Mouse (Mus musculus) liver, embryonic 15.5 days (tissue): Measurements from ENCODE around the gene Igtp. TPM values are rescaled to one million over a fixed set of nuclear protein-coding genes. Genes with fewer than 3 reads are reported as not detected.
"Not testable (repeated sequence)": the region's sequence is repeated elsewhere in the genome, so short reads cannot be mapped to it uniquely, and the experiment has no call there.

ENCODE experiments used
- ATAC-seq: fragments of 200-750 bp; cut with Nextera tagmentation; 2 replicates; pipeline ENCODE4 v1.8.0; 2017; ENCODE audit warnings: moderate number of reproducible peaks, mild to moderate bottlenecking, moderate library complexity; ENCODE audit not compliant: insufficient read depth
- H3K27ac ChIP-seq: fragments of 300-500 bp; sonication (generic); replicated peaks from 2 replicates; pipeline ENCODE4 v1.5.1; 2015; ENCODE audit warnings: mild to moderate bottlenecking, inconsistent platforms
- H3K27me3 ChIP-seq: fragments of 300-500 bp; sonication (generic); 2 replicates; pipeline ENCODE4 v1.6.1; 2015; ENCODE audit warnings: mild to moderate bottlenecking, inconsistent platforms
- H3K36me3 ChIP-seq: fragments of 300-500 bp; sonication (generic); replicated peaks from 2 replicates; pipeline ENCODE4 v1.6.1; 2015; ENCODE audit warnings: moderate library complexity, mild to moderate bottlenecking, inconsistent platforms
- H3K4me1 ChIP-seq: fragments of 300-500 bp; sonication (generic); replicated peaks from 2 replicates; pipeline ENCODE4 v1.6.1; 2015; ENCODE audit warnings: inconsistent platforms
- H3K4me2 ChIP-seq: fragments of 300-500 bp; sonication (generic); 2 replicates; pipeline ENCODE4 v1.6.1; 2015; ENCODE audit warnings: moderate library complexity, mild to moderate bottlenecking, inconsistent platforms
- H3K4me3 ChIP-seq: fragments of 300-500 bp; sonication (generic); replicated peaks from 2 replicates; pipeline ENCODE4 v1.5.1; 2015; ENCODE audit warnings: mild to moderate bottlenecking, inconsistent platforms
- H3K9ac ChIP-seq: fragments of 300-500 bp; sonication (generic); 2 replicates; pipeline ENCODE4 v1.6.1; 2015; ENCODE audit warnings: moderate library complexity, mild to moderate bottlenecking, inconsistent platforms
- H3K9me3 ChIP-seq: fragments of 300-500 bp; sonication (generic); replicated peaks from 2 replicates; pipeline ENCODE4 v1.6.1; 2016; ENCODE audit warnings: inconsistent platforms
- WGBS: fragments of 180-500 bp; shearing (Covaris S2); methylation state at CpG from one replicate; pipeline ENCODE4 v1.1.7; 2015; ENCODE audit warnings: mixed read lengths; ENCODE audit not compliant: insufficient replicate concordance; 5-methylcytosine and 5-hydroxymethylcytosine counted together
- polyA plus RNA-seq: library from polyadenylated mRNA; unstranded; fragments of >200 nt; fragmentation: Nextera tagmentation; extraction: Ambion mirVana; gene quantifications from 2 replicates; pipeline ENCODE4 v1.2.1, GENCODE M21; 2015

The Igtp gene
- polyA plus RNA-seq, 1 experiment from 2014 or later, result 11.2 TPM

- Histone ChIP-seq H3K27ac (peak overlapping the region; percentile 87; the same call in 1 of the 2 replicates), H3K4me3 (peak overlapping the region; percentile 79), H3K36me3 (no peaks in the 10 kb centered on the region), H3K9ac (peak overlapping the region; percentile 79; the same call in 1 of the 2 replicates), H3K4me2 (peak overlapping the region; percentile 78), H3K27me3 (no peaks in the 10 kb centered on the region), H3K4me1 (peaks cover 72% of the 10 kb centered on the region), H3K9me3 (no peaks in the 10 kb centered on the region)
- WGBS, result 36% methylated on average over 7 of the region's 7 CpGs
- no peak for ATAC-seq
Measured at GRCm38 (mm10) chr11:58213673-58214342, 14.5 kb downstream of the Igtp start.

GRCm38 (mm10) chr11:58214391-58215048 lies 15.2 kb downstream of the Igtp start:
- no peaks in the 10 kb centered on the region for H3K27me3 ChIP-seq
- peak; percentile 94 for ATAC-seq
- H3K9ac ChIP-seq, result peak overlapping the region; percentile 79
- WGBS, result 13% methylated on average over 17 of the region's 17 CpGs
- peaks cover 78% of the 10 kb centered on the region for H3K4me1 ChIP-seq
- H3K27ac ChIP-seq, result peak overlapping the region; percentile 87
- H3K36me3 ChIP-seq, result 0 out of 2 replicates have a peak, but pooled peaks cover 3% of the 10 kb centered on the region
- H3K9me3 ChIP-seq, result no peaks in the 10 kb centered on the region
- peak overlapping the region; percentile 79 for H3K4me3 ChIP-seq
- peak overlapping the region; percentile 78 for H3K4me2 ChIP-seq

GRCm38 (mm10) chr11:58215049-58215430 lies 15.7 kb downstream of the Igtp start:
- H3K36me3 ChIP-seq, ATAC-seq, H3K9me3 ChIP-seq, H3K27me3 ChIP-seq: not testable (repeated sequence)
- H3K27ac ChIP-seq, result peak overlapping the region; percentile 87
- 4% methylated on average over 3 of the region's 3 CpGs for WGBS
- peak overlapping the region; percentile 78 for H3K4me2 ChIP-seq
- H3K4me3 ChIP-seq, result peak overlapping the region; percentile 79
- peak overlapping the region; percentile 51; the same call in 1 of the 2 replicates for H3K9ac ChIP-seq
- peaks cover 78% of the 10 kb centered on the region for H3K4me1 ChIP-seq

GRCm38 (mm10) chr11:58215814-58216213 lies 16.5 kb downstream of the Igtp start:
- Histone ChIP-seq H3K36me3 (0 out of 2 replicates have a peak, but pooled peaks cover 3% of the 10 kb centered on the region), H3K9me3 (no peaks in the 10 kb centered on the region), H3K4me1 (peaks cover 70% of the 10 kb centered on the region), H3K9ac (peak overlapping the region; percentile 16; the same call in 1 of the 2 replicates), H3K27me3 (no peaks in the 10 kb centered on the region), H3K27ac (0 out of 2 replicates have a peak overlapping the region, but pooled peaks have one; percentile 2), H3K4me3 (peak overlapping the region; percentile 79), H3K4me2 (peak overlapping the region; percentile 78)
- WGBS, result 64% methylated on average over 5 of the region's 5 CpGs
- no peak for ATAC-seq

- Histone ChIP-seq H3K27ac (no peak overlapping the region), H3K9ac (no peak overlapping the region), H3K27me3 (no peaks in the 10 kb centered on the region), H3K4me1 (peaks cover 60% of the 10 kb centered on the region), H3K9me3 (no peaks in the 10 kb centered on the region), H3K36me3 (0 out of 2 replicates have a peak, but pooled peaks cover 3% of the 10 kb centered on the region), H3K4me2 (no peak overlapping the region; the same call in 1 of the 2 replicates), H3K4me3 (no peak overlapping the region)
- 65% methylated on average over 6 of the region's 6 CpGs for WGBS
- ATAC-seq, result no peak
Measured at GRCm38 (mm10) chr11:58216823-58217222, 17.5 kb downstream of the Igtp start.

GRCm38 (mm10) chr11:58223751-58224150 lies 24.4 kb downstream of the Igtp start:
- Histone ChIP-seq H3K36me3 (0 out of 2 replicates have a peak, but pooled peaks cover 3% of the 10 kb centered on the region), H3K27ac (peak overlapping the region; percentile 33; the same call in 1 of the 2 replicates), H3K4me3 (no peak overlapping the region), H3K9ac (no peak overlapping the region), H3K4me2 (no peak overlapping the region), H3K9me3 (no peaks in the 10 kb centered on the region), H3K27me3 (no peaks in the 10 kb centered on the region), H3K4me1 (peaks cover 22% of the 10 kb centered on the region)
- no peak for ATAC-seq
- 16% methylated on average over 4 of the region's 4 CpGs for WGBS

GRCm38 (mm10) chr11:58224313-58224712 lies 25.0 kb downstream of the Igtp start:
- Histone ChIP-seq H3K36me3 (no peaks in the 10 kb centered on the region), H3K4me1 (peaks cover 17% of the 10 kb centered on the region), H3K9ac (no peak overlapping the region), H3K4me3 (no peak overlapping the region), H3K27ac (peak overlapping the region; percentile 33; the same call in 1 of the 2 replicates), H3K4me2 (no peak overlapping the region), H3K9me3 (no peaks in the 10 kb centered on the region), H3K27me3 (no peaks in the 10 kb centered on the region; the same call in 1 of the 2 replicates)
- WGBS, result 14% methylated on average over 7 of the region's 7 CpGs
- ATAC-seq, result no peak

GRCm38 (mm10) chr11:58224872-58225271 lies 25.5 kb downstream of the Igtp start:
- ATAC-seq, H3K4me3 ChIP-seq, H3K27me3 ChIP-seq, H3K36me3 ChIP-seq, H3K9ac ChIP-seq, H3K4me2 ChIP-seq, H3K9me3 ChIP-seq, H3K27ac ChIP-seq: not testable (repeated sequence)
- WGBS, result 43% methylated on average over 2 of the region's 2 CpGs
- H3K4me1 ChIP-seq, result peaks cover 16% of the 10 kb centered on the region

GRCm38 (mm10) chr11:58225655-58226054 lies 26.3 kb downstream of the Igtp start:
- peak overlapping the region; percentile 23; the same call in 1 of the 2 replicates for H3K4me2 ChIP-seq
- H3K9me3 ChIP-seq, result no peaks in the 10 kb centered on the region
- H3K27me3 ChIP-seq, result peaks cover 4% of the 10 kb centered on the region; the same call in 1 of the 2 replicates
- H3K4me1 ChIP-seq, result peaks cover 16% of the 10 kb centered on the region
- H3K4me3 ChIP-seq, result no peak overlapping the region
- H3K27ac ChIP-seq, result no peak overlapping the region
- 11% methylated on average over 5 of the region's 5 CpGs for WGBS
- no peaks in the 10 kb centered on the region for H3K36me3 ChIP-seq
- peak; percentile 31; the same call in 1 of the 2 replicates for ATAC-seq
- H3K9ac ChIP-seq, result no peak overlapping the region

- no peak overlapping the region for H3K4me3 ChIP-seq
- H3K4me2 ChIP-seq, result no peak overlapping the region
- ATAC-seq, result no peak
- H3K27ac ChIP-seq, result no peak overlapping the region
- no peaks in the 10 kb centered on the region for H3K9me3 ChIP-seq
- no peaks in the 10 kb centered on the region for H3K36me3 ChIP-seq
- H3K4me1 ChIP-seq, result peaks cover 16% of the 10 kb centered on the region
- no peak overlapping the region for H3K9ac ChIP-seq
- peaks cover 10% of the 10 kb centered on the region for H3K27me3 ChIP-seq
Measured at GRCm38 (mm10) chr11:58226425-58226824, 27.1 kb downstream of the Igtp start.

- WGBS, result 74% methylated on average over 2 of the region's 2 CpGs
- Histone ChIP-seq H3K27me3 (peaks cover 14% of the 10 kb centered on the region), H3K4me1 (peaks cover 15% of the 10 kb centered on the region)
- not testable (repeated sequence) for H3K9ac ChIP-seq, H3K27ac ChIP-seq, H3K36me3 ChIP-seq, H3K9me3 ChIP-seq, H3K4me3 ChIP-seq, H3K4me2 ChIP-seq, ATAC-seq
Measured at GRCm38 (mm10) chr11:58228021-58228420, 28.7 kb downstream of the Igtp start.
